Mouse (Mus musculus) heart, postnatal 25 days (tissue): ENCODE data around the gene Lin28a. TPM values are rescaled to one million over a fixed set of nuclear protein-coding genes. Genes with fewer than 3 reads are reported as not detected.

Experiments used
- DNase-seq: peaks from one replicate; pipeline ENCODE4 v3.0.0; 2022; ENCODE audit warnings: low spot score
- intact Hi-C: fragments of 180-260 bp; cut with DNase I; formaldehyde crosslinking; loops from one replicate; pipeline ENCODE4 v1.15.1; 2025
- total RNA-seq, 2 experiments: library from RNA; stranded (reverse); gene quantifications; 2 replicates each; pipeline ENCODE4 v1.2.3; 2021

Lin28a gene
- total RNA-seq: not detected

GRCm38 (mm10) chr4:134018779-134019145, at the start of gene Lin28a:
Gene Lin28a (minus strand): TSS chr4:134018841.
- intact Hi-C loops: no loop called here
- DNase-seq: no peak

DNA sequence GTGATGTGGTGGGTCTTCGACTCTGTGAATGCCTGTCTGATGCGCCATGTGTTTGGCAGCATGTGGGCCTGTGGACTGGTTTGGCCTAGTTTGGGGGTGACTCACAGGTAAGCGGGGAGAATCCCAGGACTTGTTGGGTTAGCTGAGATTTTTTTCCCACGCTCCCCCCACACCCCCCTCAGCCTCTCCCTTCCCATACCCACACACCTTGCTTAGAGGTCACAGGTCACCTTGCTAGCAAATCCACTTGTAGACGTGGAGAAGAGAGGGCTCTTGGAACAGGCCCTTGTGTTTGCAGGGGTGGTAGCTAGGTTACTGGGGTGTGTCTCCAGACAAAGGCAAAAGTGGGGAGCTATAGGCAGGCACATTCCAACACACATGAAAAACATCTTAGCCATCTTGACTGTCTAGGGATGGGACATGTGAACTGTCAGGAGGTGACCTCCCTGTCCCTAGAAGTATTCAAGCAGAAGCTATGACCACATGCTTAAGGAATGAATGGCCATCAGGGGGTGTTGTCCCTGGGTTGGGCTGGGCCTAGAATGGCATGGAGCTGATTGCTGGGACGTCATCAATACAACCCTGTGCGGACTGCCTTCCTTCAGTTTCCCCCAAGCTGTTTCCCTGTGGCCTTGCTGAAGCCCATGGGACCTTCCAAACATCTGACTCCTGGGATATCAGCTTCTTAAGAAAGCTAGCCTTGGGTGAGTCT, 49.3 kb upstream of the Lin28a start:
- DNase-seq: no peak
- intact Hi-C loops: no loop called here

DNA sequence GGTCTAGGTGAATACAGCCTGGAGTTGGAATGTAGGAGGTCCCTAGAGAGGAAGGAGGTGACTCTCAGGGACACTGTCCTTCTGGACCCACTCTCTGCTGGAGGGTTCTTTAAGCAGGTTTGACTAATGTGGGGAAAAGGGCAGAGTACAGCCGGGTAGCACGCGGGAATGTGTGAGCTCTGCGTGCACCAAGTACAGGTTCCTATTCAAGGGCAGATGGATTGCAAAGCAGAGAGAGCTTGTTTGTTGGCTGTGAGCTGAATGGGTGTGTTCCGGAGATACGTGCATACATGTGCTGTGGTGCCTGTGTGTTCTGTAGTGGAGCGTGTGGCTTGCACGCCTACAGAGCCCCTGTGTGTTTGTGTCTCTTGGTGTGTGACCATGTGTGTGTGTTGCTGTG, 48.7 kb upstream of the Lin28a start:
- intact Hi-C loops: no loop called here
- no peak for DNase-seq

DNA sequence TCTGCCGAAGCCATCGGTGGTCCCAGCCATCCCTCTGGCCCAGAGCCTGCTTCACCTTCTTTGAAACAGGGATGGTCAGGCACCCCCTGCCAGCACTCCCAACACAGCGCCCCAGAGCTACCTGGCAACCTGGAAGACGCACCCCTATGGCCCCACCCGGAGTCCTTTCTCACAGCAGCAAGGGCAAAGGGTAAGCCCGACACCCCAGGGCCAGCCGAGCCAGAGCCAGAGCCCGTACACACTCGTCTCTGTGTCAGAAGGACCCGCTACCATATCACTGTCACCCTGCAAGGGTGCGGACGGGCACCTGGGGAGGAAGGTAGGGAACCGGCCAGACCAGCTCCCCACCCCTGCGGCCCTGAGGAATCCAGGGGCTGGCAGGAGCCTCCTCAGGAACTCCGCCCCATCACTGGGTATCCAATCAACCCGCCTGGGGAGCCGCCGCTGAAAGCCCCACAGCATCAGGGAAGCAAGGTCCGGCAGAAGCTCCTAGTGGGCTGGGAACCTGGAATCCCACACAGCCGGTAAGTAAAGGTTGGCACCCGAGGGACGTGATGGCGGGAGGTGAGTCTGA, 46.9 kb upstream of the Lin28a start:
- intact Hi-C loops: no loop called here
- DNase-seq: no peak

DNA sequence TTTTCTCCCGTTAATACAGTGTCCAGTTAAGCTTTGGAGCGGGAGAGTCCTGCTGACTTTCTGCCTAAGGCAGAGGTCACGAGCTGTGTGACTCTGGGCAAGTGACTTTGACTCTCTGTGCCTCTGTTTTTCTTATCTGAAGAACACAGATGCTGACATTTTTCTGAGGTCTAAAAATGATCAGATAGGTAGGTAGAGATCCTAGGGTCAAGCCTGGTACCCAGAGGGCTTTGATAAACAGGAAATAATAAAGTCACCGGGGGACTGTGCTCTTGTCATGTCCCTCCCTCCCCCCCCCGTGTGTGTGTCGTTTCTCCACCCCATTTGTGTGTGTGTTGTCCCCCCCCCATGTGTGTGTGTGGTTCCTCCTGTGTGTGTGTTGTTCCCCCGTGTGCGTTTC, 43.9 kb upstream of the Lin28a start:
- intact Hi-C loops: no loop called here
- no peak for DNase-seq

GRCm38 (mm10) chr4:134061944-134062446, 43.4 kb upstream of the Lin28a start:
- no peak for DNase-seq

GRCm38 (mm10) chr4:134061166-134061830, 42.7 kb upstream of the Lin28a start:
- intact Hi-C loops: no loop called here

More at GRCm38 (mm10) chr4:134061944-134062446, 43.4 kb upstream of the Lin28a start:
- intact Hi-C loops: no loop called here

GRCm38 (mm10) chr4:134060135-134060865, 41.7 kb upstream of the Lin28a start, which contains the start of gene Crybg2:
Gene Crybg2 (plus strand): TSS chr4:134060815.
- intact Hi-C loops: no loop called here
- no peak for DNase-seq

More at GRCm38 (mm10) chr4:134061166-134061830, 42.7 kb upstream of the Lin28a start:
- DNase-seq: no peak

- no peak for DNase-seq
- intact Hi-C loops: no loop called here
Measured at GRCm38 (mm10) chr4:134058908-134059307, 40.3 kb upstream of the Lin28a start.

- intact Hi-C loops: no loop called here
Measured at GRCm38 (mm10) chr4:134058166-134058715, 39.6 kb upstream of the Lin28a start.

GRCm38 (mm10) chr4:134053538-134053937, 34.9 kb upstream of the Lin28a start, which contains the start of gene Zfp683:
Gene Zfp683 (plus strand): TSS chr4:134053838.
- intact Hi-C loops: no loop called here

More at GRCm38 (mm10) chr4:134058166-134058715, 39.6 kb upstream of the Lin28a start:
- no peak for DNase-seq

DNA sequence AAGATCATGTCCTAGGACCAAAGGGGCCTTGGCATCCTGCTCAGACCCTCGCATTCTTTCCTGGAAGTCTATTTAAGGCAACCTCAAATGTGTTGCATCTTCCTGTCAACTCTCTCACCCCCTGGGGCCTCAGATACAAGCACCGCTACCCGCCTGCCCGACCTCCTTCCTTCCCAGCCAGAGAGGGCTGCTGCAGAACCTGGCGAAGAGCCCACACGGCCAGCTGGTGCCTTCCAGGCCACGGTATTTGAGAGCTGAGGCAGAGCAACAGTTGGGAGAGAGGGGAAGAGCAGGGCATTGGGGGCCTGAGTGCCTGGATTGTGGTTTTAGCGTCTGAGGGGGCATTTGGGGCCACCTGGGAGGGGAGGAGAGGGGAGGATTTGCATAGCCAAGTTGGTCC, 33.9 kb upstream of the Lin28a start:
- no peak for DNase-seq
- intact Hi-C loops: no loop called here

More at GRCm38 (mm10) chr4:134053538-134053937, 34.9 kb upstream of the Lin28a start, which contains the start of gene Zfp683:
- no peak for DNase-seq

- intact Hi-C loops: no loop called here
- no peak for DNase-seq
Measured at GRCm38 (mm10) chr4:134051912-134052311, 33.3 kb upstream of the Lin28a start.

DNA sequence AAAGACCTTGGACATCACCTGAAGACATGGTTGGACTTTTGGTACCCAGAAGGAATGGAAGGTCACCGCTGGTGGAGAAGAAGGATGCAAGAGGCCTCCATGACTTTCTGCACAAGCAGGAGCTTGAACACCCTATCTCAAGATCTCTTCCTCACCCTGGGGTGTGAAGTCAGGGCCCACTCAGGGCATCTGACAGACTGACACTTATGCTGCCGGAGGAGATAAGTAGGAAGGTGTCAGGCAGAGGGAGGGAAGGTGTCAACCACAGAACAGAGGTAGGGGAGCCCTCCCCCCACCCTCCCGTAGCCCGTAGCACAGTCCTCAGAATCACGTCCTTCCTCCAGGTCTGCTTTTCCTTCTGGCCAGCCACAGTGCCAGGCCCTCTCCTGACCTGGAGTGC, 29.0 kb upstream of the Lin28a start:
- intact Hi-C loops: no loop called here
- no peak for DNase-seq

GRCm38 (mm10) chr4:134043041-134043440, 24.4 kb upstream of the Lin28a start:
- DNase-seq: no peak
- intact Hi-C loops: no loop called here

- intact Hi-C loops: no loop called here
- no peak for DNase-seq
Measured at GRCm38 (mm10) chr4:134041317-134042123, 22.9 kb upstream of the Lin28a start.

- intact Hi-C loops: loop anchor here (5.0 kb wide), 3 partner anchors 51 to 256 kb away; no protein-coding TSS in a partner anchor
- no peak for DNase-seq
Measured at GRCm38 (mm10) chr4:134035953-134036352, 17.3 kb upstream of the Lin28a start.

DNA sequence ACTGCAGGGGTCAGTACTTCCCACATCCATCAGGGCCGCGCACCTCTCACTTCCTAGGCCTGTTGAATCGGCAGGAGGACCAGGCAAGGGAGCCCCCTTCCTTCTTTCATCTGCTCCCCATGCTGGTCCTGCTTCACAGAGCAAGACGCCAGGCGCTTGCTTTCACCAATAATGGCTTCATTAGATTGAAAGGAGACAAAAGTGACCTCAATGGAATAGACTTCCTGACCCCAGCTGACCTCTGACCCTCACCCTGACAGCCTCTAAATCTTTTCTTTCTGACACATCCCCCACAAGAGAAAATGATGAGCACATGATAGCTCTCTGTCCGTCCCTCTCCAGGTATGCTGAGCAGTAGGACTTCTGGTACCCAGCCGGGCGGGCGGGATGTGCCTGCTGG, 7.2 kb upstream of the Lin28a start:
- intact Hi-C loops: no loop called here
- no peak for DNase-seq

DNA sequence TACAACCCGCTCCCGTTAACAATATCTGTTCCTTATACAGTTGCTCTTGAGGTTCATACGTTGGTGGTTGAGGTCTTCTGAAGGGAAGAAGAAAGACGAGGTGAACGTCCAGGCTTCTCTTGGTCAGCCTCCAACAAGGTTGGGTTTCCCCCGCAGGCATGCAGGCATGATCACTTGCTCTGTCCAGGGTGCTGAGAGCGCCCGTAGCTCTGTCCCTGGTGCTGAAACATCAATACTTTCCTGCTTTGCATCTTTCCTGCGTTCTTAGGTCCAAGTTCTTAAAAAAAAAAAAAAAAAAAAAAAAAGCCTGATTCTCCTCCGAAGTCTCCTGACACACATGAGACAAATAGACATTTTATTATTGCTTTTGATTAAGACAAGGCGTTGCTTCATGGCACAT, 2.0 kb upstream of the Lin28a start:
- intact Hi-C loops: no loop called here
- peak; percentile 12 for DNase-seq
